Mouse (Mus musculus) layer of hippocampus, adult 8-10 months (tissue): ENCODE data around the gene Tln1. TPM values are rescaled to one million over a fixed set of nuclear protein-coding genes. Genes with fewer than 3 reads are reported as not detected.
A peak's percentile ranks its signal among the peaks of the same experiment; 100 is the strongest.

Experiments
- DNase-seq, 2 experiments: peaks; one replicate each; pipeline ENCODE4 v3.0.0; 2022; ENCODE audit warnings: low spot score in 2 of 2
- total RNA-seq, 4 experiments: library from RNA; stranded (reverse); gene quantifications; 2 replicates each; pipeline ENCODE4 v1.2.4; 2022

The Tln1 gene
- total RNA-seq, 4 experiments from 2014 or later = 39.3 to 62.9 (median 50.6) TPM

DNA sequence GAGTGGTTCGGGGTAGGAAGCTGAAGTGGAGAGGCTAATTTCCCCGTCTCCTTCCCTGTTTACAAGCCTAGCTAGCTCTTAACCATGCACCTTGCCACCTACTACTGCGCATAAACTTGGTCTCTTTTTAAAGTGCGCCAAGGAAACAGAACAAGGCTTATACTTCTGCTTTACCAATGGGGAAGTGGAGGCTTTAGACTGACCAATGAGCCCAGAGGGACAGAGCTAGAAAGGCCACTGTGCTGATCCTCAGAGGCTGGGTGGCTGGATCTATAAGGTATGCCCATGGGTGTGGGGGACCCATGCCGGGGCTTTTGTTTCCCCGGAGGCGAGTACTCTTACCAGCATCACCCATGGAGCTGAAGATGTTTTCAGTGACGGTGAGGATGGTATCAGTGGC lies 15.3 kb downstream of the Tln1 start:
- no peak for DNase-seq

DNA sequence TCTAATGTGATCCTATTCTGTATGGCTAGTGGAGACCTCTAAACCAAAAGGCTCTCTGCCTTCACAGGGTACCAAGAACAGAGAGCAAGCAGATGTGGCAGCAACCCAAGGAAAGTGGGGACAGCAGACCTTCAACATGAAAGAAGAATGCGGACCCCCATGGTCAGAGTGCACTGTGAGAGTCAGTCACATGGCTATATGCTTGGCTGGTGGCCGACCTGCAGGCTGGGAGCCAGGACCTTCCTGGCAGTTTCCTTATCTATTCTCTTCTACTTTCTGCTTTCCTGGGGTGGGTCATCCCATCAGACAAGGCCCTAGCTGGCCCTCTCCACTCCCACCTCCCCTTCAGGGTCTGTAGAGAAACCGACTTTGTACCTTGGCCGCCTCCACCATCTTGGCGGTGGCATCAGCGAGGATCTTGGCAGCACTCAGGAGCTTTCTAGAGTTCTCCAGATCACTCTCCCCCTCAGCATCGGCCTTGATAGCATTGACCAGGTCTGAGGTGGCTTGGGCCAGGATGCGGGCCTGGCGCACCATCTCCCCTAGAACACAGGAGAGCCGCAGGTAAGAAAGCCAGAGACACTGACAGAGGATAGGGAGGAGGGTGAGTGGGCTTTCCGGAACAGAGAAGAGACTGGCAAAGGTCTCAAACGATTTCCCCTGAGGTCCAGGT lies 16.0 kb downstream of the Tln1 start:
- no peak for DNase-seq

DNA sequence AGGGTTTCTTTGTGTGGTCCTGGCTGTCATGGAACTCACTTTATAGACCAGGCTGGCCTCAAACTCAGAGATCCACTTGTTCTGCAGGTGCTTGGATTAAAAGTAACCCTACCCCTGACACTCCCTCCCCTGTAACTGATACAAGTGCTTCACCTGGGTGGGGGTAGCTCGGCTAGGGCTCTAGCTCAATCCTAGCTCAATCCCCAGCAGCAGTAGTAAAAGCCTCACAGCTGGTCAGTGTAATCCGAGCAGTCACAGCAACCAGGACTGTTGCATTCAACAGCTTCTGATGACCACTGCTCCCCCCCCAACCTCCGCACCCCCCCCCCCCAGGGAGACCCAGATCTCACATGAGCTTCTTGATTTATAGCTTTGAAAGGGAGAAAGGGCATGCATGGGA lies 20.4 kb downstream of the Tln1 start:
- DNase-seq = no peak

DNA sequence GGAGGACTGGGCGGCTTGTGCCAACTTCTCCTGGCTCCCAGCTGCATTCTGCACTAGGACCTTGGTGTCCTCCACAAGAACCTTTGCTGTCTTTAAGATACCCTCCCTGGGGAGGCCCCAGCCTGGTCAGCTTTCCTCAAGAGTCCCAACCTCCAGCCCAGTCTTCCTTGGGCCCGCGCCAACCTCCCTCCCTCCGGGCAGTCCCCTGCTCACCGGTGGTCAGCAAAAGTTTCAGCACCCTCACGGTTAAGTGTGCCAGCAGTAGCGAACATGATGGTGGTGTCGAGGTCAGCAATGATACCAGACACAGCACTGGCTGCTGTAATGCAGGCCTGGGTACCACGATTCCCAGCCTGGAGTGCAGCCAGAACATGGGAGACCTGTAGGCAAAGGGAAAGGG lies 26.5 kb downstream of the Tln1 start:
- no peak for DNase-seq

DNA sequence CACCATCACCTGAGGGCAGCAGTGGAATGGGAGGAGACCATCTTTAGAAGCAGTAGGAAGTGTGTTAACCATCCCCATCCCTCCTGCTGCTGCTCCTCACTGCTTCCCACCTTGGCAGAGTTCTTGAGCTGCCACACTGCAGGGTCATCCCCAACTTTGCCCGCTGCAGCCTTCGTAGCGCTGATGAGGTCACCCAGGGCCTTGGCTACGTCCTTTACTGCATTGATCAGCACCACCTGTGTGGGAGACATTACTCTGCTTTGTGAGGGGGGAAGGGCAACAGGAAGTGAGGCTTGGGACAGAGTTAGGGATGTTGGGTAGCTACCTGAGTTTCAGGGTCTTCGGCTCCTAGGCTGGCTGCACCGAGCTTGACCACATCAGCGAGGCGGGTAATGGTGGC lies 26.9 kb downstream of the Tln1 start:
- DNase-seq = no peak

DNA sequence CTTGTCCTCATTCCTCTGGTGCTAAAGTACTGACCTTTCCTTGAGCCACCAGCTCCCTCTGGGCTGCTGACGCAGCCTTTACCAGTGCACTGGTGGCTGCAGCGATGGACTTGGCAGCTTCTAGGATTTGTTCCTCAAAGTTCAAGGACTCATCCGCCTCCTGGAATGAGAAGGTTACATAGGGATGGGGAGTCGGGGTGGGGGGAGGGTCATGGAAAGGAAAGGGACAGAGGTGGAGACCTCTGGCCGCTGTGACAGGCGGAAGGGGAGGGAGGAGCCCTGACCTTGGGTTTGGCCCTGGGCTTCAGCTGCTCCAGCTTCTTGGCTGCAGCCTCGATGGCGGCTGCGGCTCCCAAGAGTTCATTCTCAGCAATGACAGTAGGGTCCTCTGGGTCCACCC lies 29.2 kb downstream of the Tln1 start:
- no peak for DNase-seq

DNA sequence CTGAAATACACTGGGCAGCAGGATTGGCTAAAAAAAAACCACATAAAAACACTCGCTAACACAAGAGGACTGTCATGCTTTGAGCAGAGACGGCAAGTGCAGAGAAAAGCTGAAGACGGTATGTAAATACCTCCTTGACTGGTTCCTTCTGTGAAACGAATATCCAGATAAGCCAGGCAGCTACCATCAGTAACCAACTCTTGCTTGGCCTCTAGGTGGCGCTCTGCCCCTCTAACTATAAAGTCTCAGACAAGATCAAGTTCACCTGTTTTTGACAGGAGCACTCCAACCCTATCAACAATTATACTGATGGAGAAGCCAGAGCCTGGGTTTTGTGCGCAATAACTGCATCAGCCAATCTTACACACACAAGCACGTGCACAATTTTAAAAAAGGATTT lies 31.9 kb downstream of the Tln1 start:
- peak; percentile 37 to 72 for DNase-seq

DNA sequence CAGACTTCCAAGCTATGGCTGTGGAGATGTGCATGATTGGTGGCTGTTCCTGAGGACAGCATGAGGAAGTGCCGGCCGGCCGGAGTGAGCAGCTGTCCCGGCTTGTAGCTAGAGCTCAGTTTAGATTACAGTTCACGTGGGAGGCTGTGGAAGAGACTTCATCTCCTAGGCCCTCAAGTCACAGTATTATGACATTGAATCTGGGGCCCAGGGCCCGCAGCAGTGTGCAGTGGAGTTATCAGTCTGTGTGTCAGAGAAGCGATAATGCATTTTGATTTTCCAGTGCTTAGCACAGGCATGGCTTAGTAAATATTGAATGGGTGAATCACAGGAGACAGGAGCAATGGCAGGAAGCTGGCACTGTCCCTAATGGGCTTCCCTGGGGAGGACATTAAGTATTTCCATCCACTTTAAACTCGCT lies 32.4 kb downstream of the Tln1 start:
- DNase-seq = no peak

DNA sequence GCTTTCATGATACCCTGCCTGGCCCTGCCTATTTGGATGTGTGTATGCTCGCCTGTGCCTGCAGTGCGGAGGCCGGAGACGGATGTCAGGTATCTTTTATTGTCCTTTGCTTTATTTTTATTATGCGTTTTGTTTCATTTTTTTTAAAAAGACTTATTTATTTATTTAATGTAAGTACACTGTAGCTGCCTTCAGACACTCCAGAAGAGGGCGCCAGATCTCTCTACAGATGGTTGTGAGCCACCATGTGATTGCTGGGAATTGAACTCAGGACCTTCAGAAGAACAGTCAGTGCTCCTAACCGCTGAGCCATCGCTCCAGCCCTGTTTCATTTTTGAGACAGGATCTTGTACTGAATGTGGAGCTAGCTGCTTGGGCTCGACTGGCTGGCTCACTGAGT lies 34.0 kb downstream of the Tln1 start:
- DNase-seq = no peak

DNA sequence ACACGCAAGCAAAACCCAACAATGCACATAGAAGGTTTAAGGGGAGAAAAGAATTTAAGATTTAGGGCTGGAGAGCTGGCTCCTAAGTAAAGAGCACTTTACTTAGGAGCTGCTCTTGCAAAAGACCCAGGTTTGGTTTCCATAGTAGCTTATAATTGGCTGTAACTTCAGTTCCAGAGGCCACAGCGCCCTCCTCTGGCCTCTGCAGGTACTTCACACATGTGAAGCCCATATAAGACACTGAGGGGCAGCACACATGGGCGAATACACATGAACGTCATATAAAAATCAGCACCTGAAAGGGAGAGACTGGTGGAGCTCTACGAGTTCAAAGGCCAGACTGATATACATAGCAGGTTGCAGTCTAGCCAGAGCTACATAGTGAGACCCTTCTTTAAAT lies 34.6 kb downstream of the Tln1 start:
- DNase-seq = no peak

DNA sequence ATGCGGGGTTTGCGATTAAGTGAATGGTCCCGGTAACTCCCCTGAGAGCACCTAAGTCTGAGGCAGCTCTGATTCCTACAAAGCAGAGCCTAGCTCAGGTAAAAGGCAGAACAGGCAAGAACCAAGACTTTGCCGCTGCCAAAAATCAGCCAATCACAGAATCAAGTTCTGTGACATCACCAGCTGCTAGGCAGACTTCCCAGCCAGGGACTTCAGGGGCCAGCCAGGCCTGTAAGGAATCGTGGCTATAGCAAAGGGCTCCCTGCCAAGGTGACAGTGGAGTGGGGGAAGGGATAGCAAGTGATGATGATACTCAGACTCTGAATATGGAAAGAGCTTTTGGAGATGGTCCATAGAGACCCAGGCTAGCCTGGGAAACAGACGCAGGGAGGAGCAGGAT lies 42.5 kb downstream of the Tln1 start:
- DNase-seq = peak; percentile 67 to 87

DNA sequence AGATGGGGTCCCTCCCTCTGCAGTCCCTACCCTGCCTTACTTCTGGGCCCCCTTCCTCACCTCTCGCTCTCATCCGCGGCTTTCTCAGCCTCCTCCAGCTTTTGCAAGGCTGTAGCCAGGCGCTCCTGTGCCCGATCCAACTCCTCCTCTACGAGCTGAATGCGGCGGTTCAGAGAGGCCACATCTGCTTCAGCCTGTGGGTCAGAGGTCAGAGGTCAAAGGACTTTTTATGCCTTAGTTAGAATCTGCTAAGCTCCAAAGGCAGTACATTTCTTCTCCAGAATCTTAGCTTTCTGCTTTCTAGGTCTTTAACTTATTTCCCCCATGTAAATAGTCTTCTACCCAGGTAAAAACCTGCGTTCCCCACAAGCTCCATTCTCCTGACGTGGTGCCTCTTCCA lies 42.9 kb downstream of the Tln1 start:
- DNase-seq = no peak

DNA sequence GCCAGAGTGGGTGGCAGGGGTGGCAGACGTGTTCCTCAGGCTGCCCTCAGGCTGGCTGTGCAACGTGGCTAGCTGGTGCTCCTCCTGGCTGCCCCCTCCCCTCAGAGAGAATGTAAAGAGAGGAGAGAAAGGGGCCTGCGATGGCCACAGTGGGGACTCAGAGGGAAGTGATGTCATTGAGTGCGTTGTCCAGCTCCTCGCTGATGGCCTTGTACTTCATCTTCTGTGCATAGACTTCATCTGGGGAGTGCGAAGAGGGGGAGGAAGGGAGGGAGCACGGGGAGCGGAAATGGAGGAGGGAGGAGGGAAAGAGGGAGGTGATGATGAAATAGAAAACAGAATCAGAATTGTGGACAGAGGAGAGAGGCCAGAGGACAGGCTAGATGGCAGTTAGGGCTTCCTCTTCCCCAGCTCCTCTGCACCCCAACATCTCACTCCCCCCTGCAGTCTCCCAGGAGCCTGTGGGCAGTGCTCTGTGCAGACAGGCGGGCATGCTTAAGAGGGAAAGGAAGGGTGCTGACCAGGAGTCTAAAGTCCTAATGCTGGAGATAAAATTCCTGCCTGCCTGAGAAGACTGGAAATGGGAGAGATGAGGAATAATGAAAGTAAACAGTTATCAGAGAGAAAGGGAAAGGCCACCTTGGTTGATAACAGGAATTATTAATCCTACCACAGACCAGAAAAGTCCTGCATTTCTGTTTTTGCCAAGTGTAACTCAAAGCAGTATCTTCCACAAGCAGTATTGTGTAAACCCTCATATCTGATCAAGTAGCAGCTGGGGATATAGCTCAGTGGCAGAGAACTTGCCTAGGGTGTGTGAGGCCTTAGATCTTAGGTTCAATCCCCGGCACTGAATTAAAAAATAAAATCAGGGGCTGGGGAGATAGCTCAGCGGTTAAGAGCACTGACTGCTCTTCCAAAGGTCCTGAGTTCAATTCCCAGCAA lies 46.5 kb downstream of the Tln1 start:
- no peak for DNase-seq

DNA sequence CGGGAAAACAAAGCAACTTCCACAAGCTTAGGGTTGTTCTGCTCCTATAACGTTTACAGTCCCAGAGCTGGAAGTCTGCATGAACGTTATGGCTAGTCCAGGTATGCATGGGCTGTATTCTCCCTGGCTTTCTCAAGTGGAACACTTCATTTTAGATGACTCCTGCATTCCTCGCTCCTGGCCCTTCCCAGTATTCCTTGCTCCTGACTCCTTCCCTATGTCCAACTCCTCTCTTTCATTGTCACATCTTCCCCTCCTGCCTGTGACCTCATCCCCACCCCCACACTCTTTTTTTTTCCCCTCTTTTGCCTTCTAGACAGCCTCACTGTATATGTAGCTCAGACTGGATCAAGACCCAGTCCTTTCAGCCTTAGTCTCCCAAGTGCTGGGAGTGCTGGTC lies 48.7 kb downstream of the Tln1 start:
- no peak for DNase-seq

DNA sequence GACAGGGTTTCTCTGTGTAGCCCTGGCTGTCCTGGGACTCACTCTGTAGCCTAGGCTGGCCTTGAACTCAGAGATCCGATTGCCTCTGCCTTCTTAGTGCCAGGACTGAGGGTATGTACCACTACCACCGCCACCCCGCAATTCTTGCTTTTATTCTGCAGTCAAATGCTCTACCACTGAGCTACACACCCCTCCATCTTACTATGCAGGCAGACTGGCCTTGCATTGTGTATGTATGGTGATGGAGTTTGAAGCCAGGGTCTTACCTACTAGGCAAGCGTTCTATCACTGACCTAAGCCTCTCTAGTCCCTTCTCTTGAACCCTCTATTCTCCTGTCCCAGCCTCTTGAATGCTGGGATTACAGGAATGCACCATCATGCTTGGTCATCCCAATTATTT lies 49.2 kb downstream of the Tln1 start:
- DNase-seq = no peak

DNA sequence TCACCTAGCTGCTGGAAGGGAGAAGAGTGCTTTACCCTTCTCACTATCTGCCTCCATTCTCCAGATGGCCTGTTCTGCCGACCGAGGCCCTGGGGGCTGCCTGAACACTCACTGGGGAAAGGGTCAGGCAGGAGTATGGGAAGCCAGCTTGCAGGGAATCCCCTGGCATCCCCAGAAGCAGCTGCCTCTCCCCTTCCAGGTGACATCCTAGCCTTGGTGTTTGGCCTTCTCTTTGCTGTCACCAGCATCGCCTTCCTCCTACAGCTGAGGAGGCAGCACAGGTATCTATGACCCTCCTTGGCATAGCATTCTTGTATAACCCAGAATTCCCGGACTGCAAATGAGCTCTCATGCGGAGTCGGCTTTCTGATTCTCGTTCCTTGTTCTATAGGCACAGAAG lies 49.8 kb downstream of the Tln1 start:
- no peak for DNase-seq

DNA sequence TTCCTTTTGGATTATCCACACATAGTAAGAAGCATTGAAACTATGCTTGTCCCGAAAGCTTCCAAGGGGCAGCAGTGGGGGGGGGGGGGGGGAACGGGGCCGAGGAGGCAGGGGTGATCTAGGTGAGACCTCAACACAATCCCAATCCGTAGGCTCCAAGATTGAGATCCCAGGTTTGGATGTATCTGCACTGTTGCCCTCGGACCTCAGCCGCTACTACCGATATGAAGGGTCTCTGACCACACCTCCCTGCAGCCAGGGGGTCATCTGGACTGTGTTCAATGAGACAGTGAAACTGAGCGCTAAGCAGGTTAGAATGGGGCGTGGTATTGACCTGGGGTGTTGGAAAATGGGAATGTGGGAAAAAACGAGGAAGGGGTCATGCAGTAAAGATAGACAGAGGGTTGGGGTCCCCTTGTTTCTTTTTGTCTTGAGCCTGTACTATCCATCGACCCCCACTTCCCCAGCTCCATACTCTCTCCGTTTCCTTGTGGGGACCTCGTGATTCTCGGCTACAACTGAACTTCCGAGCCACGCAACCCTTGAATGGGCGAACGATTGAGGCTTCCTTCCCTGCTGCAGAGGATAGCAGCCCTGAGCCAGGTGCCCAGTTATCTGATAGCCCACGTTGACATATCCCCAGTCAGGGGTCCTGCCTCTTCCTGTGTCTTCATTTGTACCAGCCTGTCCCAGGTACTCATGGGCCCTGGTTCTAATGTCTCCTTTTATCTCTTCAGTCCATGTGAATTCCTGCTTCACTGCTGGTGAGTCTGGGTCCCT lies 50.6 kb downstream of the Tln1 start:
- no peak for DNase-seq

DNA sequence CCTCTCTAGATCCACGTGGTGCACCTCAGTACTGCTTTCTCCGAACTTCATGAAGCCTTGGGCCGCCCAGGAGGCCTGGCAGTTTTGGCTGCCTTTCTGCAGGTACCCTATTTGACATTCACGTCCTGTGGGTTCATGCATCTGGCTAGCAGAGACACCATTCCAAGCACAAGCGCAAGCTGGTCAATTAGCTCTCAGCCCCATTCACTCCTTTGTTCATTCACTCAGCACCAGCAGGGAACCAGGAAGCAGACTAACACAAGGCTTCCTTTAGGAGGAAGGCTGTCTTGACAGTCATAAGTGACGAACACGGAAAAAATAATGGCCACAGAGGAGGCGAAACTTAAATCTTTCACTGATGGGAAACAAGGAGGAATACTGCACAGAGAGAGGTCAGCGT lies 53.4 kb downstream of the Tln1 start:
- DNase-seq = no peak

DNA sequence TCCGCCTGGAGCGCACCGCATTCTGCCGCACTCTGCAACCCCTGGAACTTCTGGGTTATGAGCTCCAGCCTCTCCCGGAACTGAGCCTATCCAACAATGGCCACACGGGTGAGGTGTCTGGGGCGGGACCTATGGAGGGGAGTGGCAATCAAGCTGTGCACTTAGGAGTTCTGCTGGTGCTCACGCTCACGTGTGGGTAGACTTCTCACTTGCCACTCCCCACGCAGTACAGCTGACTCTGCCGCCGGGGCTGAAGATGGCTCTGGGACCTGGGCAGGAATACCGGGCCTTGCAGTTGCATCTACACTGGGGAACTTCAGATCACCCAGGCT lies 53.9 kb downstream of the Tln1 start:
- DNase-seq = no peak

DNA sequence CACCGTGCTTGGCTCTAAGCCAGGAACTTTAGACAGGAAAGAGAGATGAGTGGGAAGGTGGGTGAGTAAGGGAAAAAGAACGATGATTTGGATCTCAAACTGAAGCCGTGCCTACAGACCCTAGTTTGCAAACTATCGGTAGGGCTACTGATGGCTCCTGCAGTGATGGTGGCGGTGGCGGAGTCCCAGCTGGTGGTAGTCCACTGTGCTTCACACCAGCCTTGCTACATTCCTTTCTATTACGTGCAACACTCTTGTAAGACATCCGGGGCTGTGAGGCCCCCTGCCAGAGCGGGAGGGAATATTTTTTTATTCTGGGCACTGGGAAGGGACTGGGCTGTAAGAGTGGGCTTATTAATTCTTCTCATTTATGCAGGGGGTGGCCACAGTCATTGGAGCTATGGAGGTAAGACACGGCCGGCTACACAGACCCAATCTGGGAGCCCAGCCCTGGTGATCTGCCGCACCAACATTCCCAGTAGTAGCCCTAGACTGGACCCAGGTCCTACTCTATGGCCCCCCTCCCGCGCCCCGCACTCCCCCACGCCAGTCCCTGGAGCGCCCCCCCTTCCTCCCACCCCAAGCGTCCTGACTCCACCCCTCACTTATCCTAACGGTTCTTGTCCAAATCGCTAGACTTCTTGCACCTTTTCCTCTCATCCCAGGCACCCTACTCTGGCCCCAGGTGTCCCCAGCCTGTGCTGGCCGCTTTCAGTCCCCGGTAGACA lies 54.4 kb downstream of the Tln1 start:
- DNase-seq = no peak

DNA sequence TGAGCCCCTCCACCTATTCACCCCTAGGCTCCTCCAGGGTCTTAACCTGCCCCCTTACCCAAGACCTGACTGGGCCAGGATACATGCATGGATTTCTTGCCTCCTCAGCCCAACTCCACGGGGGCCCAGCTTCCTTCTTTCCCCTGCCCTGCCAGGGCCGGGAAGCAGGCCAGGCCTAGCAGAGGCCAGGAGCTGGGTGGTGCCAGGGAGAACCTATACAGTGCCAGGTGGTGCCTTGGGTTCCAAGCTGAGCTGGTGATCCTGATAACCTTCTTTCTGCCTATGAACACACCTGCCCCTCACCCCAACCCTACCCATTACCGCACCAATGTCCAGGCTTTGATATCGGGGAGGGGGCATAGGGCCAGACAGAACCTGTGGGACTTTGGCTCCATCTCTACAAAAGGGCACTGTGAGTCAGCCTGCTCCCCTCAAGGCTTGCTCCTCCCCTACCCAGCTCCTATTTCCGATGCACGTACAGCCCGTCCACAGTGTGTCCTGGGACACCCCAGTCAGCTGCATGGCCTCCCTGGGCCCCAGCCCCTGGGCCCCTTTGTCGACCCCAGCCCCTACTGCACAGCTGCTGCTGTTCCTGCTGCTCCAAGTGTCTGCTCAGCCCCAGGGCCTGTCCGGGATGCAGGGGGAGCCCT lies 55.8 kb downstream of the Tln1 start, which contains the start of gene Car9:
Car9 (plus strand) TSS at position 431 of the 650 bp plus-strand sequence.
- no peak for DNase-seq
